Mouse (Mus musculus): ENCODE measurements at regions not wholly inside any gene's neighbourhood (a gene's known extent, or its start where the extent isn't known, plus 50 kb on each side); places are given as distances from the start of the nearest gene placed in this dataset.

DNA sequence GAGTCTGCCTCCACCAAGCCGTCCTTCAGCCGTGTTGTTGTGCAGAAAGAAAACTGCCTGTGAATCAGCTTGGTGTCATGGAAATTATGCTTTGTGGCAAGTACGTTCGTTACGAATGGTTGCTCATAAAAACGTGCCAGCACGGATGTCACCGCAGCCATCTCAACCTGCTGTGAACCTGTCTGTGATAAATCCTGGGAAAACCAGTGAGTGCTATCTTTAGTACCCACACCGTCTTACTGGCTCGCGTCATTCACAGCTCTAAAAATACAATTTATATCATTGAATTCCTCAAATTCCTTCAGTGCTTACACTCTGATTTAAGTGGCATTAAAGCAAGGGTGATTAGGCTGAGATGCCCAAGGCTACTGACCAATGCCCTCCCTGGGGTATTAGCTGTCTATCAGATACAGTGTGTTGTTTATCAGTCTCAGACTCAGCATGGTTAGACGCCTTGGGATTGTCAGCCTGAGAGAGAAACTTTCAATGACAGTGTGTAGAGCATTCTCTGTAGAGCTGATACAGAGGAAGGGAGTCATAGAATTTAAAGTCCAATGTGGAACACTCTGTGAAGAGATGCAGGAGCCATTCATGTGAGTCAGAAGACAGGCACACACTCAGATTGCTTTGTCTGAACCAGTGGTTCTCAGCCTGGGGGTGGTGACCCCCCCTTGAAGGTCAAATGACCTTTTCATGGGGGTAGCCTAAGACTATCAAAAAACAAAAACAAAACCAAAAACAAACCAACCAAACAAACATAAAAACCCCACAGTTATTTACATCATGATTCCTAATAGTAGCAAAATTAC, 96.2 kb upstream of the Myocd start:
- DNase-seq (ENCODE audit: low spot score in 2 of 2) = no peak

DNA sequence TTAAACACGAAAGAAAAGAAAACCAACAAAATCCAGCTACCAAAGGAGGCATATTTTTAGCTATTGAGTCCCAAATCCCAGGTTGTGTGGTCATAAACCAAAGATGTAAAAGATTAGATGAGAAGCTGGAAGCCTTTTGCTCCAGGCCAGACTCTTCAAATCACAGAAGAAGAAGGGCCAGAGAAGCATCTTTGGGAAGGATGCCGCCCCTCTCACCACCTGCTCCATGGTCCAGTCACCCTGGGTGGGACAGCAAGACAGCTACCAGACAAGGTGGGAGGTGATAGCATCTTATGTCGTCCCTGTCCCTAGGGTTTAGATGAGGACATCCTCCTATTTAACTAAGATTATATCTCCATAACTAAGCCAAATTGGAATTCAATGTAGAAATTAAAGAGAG, 95.1 kb upstream of the Myocd start:
- no peak for DNase-seq (ENCODE audit: low spot score in 2 of 2)

- DNase-seq (ENCODE audit: low spot score in 2 of 2) = no peak
Observed at GRCm38 (mm10) chr11:65363846-65364245, 94.1 kb upstream of the Myocd start.

DNA sequence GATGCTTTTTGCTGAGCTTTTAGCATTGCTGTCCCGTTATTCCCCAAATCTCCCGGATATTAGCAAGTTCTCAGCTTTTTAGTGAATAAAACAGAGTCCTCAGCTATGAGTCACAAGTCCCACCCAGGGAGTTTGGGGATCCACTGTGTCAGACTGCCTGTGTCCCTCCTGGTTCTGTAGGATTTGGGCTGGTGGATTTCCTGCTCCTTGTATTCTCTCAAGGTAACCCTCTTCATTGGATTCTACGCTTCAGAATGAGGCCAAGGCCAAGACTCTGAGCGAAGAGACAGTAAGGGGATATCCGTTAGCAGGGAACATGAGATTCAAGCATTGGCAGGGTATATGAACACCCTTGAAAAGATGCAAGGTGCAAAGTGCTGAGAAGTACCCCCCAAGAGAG, 90.9 kb upstream of the Myocd start:
- DNase-seq (ENCODE audit: low spot score in 2 of 2) = no peak

DNA sequence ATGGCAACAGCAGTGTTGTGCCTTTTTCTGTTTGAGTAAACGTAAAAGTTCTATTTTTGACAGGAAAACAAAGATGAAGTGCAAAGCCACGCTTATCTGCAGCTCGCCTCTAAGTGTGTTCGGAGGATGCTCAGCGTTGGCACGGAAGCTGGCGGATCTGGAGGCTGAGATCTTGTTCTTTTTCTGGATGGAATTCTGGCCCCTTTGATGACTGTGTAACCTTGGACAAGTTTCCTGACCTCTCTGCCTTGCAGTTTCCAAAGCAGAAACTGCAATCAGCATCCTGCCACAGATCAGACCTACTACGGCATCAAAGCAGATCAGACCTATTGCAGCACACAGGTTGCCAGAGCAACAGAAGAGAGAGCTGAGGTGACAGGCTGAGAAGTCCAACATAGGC, 89.1 kb upstream of the Myocd start:
- no peak for DNase-seq (ENCODE audit: low spot score in 2 of 2)

DNA sequence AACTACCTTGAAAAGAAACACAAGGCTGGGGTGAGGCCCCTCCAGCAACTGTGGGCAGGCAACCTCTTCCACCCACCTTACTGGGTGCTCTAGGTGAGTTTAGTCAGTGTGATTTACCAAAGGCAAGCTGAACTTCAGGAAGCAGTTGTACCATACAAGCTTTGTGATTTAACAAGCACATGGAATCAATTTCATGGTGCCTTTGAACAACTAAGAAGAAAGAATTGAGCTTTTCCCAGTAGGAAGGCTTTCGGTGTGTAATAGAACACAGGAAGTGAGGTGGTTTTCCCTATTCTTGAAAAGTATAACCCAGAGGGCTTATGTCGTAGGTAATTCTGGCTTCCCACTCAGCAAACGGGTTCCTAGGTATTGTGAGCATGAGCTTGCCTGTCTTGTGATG, 82.7 kb upstream of the Myocd start:
- DNase-seq (ENCODE audit: low spot score in 2 of 2) = no peak

- no peak for DNase-seq (ENCODE audit: low spot score in 2 of 2)
Observed at GRCm38 (mm10) chr11:65349013-65349412, 79.2 kb upstream of the Myocd start.

DNA sequence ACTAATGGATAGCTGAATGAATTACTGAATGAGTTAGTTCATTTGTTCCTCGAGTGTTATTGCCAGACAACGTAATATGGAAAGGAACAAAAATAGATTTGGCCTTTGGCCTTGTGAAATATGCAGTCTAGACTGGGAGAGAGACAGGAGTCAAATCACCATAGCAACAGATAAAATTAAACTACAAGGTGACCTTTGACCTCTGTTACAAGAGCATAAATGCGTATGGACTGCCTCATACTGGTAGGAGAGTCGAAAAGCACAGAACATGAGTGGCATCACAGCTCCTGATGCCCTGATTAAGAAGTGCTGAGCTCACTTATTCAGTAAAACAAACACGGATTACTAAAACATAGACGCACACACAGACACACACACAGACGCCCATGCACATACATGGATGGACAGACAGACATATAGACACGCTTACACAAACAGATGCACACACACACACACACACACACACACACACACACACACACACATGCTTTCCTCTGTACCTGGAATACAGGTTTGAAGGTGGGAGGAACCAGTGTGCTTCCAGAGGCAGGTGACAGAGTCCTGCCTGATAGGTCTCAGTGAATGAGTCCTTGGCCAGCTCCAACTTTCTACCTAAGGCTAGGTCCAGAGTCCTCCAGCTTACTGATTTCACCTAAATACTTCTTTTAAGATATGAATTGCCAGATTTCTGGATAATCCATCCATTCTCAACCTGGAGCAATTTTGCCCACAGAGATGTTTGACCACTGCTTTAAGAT, 72.1 kb upstream of the Myocd start:
- DNase-seq (ENCODE audit: low spot score in 2 of 2) = no peak

- peak in 1 of 2 experiments; percentile 18 for DNase-seq (ENCODE audit: low spot score in 2 of 2)
Observed at GRCm38 (mm10) chr11:65334286-65334685, 64.5 kb upstream of the Myocd start.

DNA sequence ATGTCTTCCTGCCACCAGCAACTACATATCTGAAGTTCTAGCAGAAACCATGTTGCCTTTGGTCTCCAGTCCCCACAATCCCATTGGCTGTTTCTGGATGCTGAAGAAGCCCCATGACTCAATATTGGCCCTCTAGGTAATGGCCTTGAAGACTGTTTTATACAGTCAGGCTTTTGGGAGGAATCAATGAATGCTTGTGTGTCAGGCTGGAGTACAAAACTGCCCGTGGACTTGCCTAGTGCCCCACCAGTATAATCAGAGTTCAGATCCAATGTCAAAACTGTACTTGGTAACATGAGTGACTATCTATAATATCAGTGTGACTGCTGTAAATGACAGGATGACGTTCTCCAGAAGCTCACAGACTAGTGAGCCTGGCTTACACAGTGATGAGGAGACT, 63.3 kb upstream of the Myocd start:
- DNase-seq (ENCODE audit: low spot score in 2 of 2) = no peak

DNA sequence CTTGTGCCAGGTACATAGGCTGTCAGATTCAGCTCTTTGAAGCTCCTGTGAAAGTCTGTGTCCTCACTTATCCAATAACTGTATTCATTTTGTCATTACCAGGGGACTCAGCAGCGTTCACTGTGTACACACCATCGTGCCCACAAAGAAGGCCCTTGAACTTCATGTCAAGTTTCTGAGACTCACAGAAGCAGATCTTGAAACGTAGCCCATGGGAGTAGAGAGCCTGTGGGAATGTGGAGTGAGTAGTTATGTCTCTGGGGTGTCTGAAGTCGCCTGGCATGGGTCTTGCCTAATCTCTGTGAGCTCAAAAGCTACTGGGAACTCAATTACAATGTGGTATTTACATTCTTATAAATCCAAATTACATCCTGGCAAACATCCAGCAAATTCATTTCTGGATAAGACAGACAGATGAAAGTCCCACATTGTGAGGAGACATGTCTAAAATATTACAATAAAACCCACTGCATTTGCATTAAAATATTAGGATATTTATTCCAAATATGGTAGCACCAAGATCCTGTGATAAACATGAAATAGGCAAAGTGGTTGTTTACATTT, 53.2 kb upstream of the Myocd start:
- DNase-seq (ENCODE audit: low spot score in 2 of 2) = no peak
